Mouse (Mus musculus): ENCODE results near the gene Slc25a20. TPM values are rescaled to one million over a fixed set of nuclear protein-coding genes. Genes with fewer than 3 reads are reported as not detected.

The Slc25a20 gene
- polyA plus RNA-seq, 1 experiment from 2014 or later, result 25.6 TPM

- Histone ChIP-seq H3K9me3 (ENCODE audit: control insufficient read depth, low read length) (no peaks in the 10 kb centered on the region), H3K9ac (no peak overlapping the region), H3K4me3 (replicated peaks; ENCODE audit: low read length) (no peak overlapping the region), H3K27me3 (ENCODE audit: control insufficient read depth, insufficient read depth, low read length) (no peaks in the 10 kb centered on the region), H3K36me3 (replicated peaks; ENCODE audit: control insufficient read depth, insufficient read depth) (peaks cover 8% of the 10 kb centered on the region; the same call in 1 of the 2 replicates), H3K4me1 (replicated peaks; ENCODE audit: control insufficient read depth, insufficient read depth, low read length) (no peaks in the 10 kb centered on the region), H3K27ac (no peak overlapping the region), H3K4me2 (replicated peaks) (no peak overlapping the region)
- 69% methylated on average over 7 of the region's 7 CpGs for WGBS
- no peak for DNase-seq (ENCODE audit: low spot score)
- no peak for ATAC-seq (ENCODE audit: low FRiP score)
These were observed 48.9 kb downstream of the Slc25a20 start for GRCm38 (mm10) chr9:108710767-108711166.

- Histone ChIP-seq H3K4me1 (replicated peaks; ENCODE audit: control insufficient read depth, insufficient read depth, low read length) (no peaks in the 10 kb centered on the region), H3K4me2 (replicated peaks) (no peak overlapping the region), H3K27me3 (ENCODE audit: control insufficient read depth, insufficient read depth, low read length) (no peaks in the 10 kb centered on the region), H3K36me3 (replicated peaks; ENCODE audit: control insufficient read depth, insufficient read depth) (peaks cover 39% of the 10 kb centered on the region), H3K4me3 (replicated peaks; ENCODE audit: low read length) (no peak overlapping the region), H3K27ac (no peak overlapping the region), H3K9ac (no peak overlapping the region), H3K9me3 (ENCODE audit: control insufficient read depth, low read length) (no peaks in the 10 kb centered on the region)
- WGBS, result 88% methylated on average over 4 of the region's 4 CpGs
- ATAC-seq (ENCODE audit: low FRiP score), result no peak
- no peak for DNase-seq (ENCODE audit: low spot score)
These were observed 54.3 kb downstream of the Slc25a20 start for GRCm38 (mm10) chr9:108716199-108716598.

DNA sequence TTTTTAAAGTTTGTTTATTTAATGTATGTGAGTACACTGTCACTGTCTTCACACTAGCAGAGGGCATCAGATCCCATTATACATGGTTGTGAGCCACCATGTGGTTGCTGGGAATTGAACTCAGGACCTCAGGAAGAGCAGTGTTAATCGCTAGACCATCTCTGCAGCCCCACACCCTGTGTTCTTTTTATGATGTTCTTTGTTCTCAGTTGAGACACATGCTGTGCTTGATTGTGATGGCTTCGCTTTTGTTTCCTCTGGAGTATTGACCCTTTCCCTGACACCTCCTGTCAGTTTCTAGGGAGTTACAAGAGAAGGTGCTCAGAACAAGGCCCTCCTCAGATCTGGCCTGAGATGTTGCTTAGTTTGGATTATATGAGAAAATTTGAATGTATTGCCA lies 61.9 kb downstream of the Slc25a20 start:
- H3K36me3 ChIP-seq (replicated peaks; ENCODE audit: control insufficient read depth, insufficient read depth), result peaks cover 52% of the 10 kb centered on the region
- no peak for DNase-seq (ENCODE audit: low spot score)

DNA sequence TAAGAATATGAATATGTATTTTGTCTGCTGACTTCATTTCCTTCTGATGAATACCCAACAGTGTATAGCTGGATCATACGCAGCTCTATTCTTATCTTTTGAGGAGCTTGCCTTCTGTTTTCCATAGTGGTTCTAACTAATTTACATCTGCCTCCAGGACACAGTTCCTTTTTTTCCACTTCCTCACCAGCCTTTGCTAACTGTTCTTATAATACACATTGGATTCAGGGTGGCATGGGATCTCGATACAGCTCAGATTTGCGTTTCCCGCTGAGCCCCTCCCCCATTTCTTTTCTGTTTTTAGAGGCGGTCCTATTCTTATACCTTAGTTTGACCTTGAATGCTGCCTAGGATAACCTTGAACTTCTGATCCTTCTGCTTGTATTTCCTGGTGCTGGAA lies 64.2 kb downstream of the Slc25a20 start:
- Histone ChIP-seq H3K9me3 (ENCODE audit: control insufficient read depth, low read length) (no peaks in the 10 kb centered on the region), H3K4me3 (replicated peaks; ENCODE audit: low read length) (no peak overlapping the region), H3K36me3 (replicated peaks; ENCODE audit: control insufficient read depth, insufficient read depth) (peaks cover 53% of the 10 kb centered on the region), H3K27me3 (ENCODE audit: control insufficient read depth, insufficient read depth, low read length) (no peaks in the 10 kb centered on the region), H3K4me2 (replicated peaks) (no peak overlapping the region), H3K4me1 (replicated peaks; ENCODE audit: control insufficient read depth, insufficient read depth, low read length) (no peaks in the 10 kb centered on the region), H3K27ac (no peak overlapping the region), H3K9ac (no peak overlapping the region)
- DNase-seq (ENCODE audit: low spot score) (no peak), ATAC-seq (ENCODE audit: low FRiP score) (no peak)
- WGBS, result 84% methylated on average over 5 of the region's 5 CpGs

More for the DNA sequence above, 61.9 kb downstream of the Slc25a20 start:
- ATAC-seq (ENCODE audit: low FRiP score), result no peak
- H3K27ac ChIP-seq, result no peak overlapping the region
- H3K4me1 ChIP-seq (replicated peaks; ENCODE audit: control insufficient read depth, insufficient read depth, low read length), result no peaks in the 10 kb centered on the region
- H3K9ac ChIP-seq, result no peak overlapping the region
- WGBS, result 9% methylated on average over 2 of the region's 2 CpGs
- H3K27me3 ChIP-seq (ENCODE audit: control insufficient read depth, insufficient read depth, low read length), result no peaks in the 10 kb centered on the region
- no peak overlapping the region for H3K4me2 ChIP-seq (replicated peaks)
- no peak overlapping the region for H3K4me3 ChIP-seq (replicated peaks; ENCODE audit: low read length)
- no peaks in the 10 kb centered on the region for H3K9me3 ChIP-seq (ENCODE audit: control insufficient read depth, low read length)

- H3K9me3 ChIP-seq (ENCODE audit: control insufficient read depth, low read length), result no peaks in the 10 kb centered on the region
- no peaks in the 10 kb centered on the region for H3K27me3 ChIP-seq (ENCODE audit: control insufficient read depth, insufficient read depth, low read length)
- ATAC-seq (ENCODE audit: low FRiP score) (no peak), DNase-seq (ENCODE audit: low spot score) (no peak)
- H3K36me3 ChIP-seq (replicated peaks; ENCODE audit: control insufficient read depth, insufficient read depth), result peaks cover 54% of the 10 kb centered on the region
- H3K9ac ChIP-seq, result no peak overlapping the region
- no peak overlapping the region for H3K27ac ChIP-seq
- H3K4me2 ChIP-seq (replicated peaks), result no peak overlapping the region
- no peak overlapping the region for H3K4me3 ChIP-seq (replicated peaks; ENCODE audit: low read length)
- H3K4me1 ChIP-seq (replicated peaks; ENCODE audit: control insufficient read depth, insufficient read depth, low read length), result no peaks in the 10 kb centered on the region
These were observed 67.2 kb downstream of the Slc25a20 start for GRCm38 (mm10) chr9:108729050-108729449.

DNA sequence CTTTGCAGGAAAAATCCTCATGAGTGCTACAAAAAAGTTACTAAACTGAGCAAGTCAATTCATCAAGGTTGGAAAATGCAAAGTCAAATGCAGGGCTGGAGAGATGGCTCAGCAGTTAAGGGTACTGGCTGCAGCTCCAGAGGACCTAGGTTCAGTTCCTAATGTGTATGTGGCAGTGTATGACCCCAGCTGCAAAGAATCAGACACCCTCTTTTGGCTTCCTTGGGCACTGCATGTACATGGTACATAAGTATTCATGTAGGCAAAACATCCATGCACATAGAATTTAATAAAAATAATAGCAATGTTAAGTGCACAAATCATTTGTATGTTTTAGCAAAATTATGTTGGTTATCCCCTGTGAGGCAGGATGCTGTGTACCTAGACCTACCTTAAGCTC lies 70.6 kb downstream of the Slc25a20 start:
- Histone ChIP-seq H3K4me2 (replicated peaks) (no peak overlapping the region), H3K27ac (no peak overlapping the region), H3K9me3 (ENCODE audit: control insufficient read depth, low read length) (no peaks in the 10 kb centered on the region), H3K9ac (no peak overlapping the region), H3K27me3 (ENCODE audit: control insufficient read depth, insufficient read depth, low read length) (no peaks in the 10 kb centered on the region), H3K4me1 (replicated peaks; ENCODE audit: control insufficient read depth, insufficient read depth, low read length) (no peaks in the 10 kb centered on the region), H3K36me3 (replicated peaks; ENCODE audit: control insufficient read depth, insufficient read depth) (peaks cover 65% of the 10 kb centered on the region), H3K4me3 (replicated peaks; ENCODE audit: low read length) (no peak overlapping the region)
- DNase-seq (ENCODE audit: low spot score), result no peak
- no peak for ATAC-seq (ENCODE audit: low FRiP score)

Small RNA genes within 50 kb of the gene (microRNA-seq; reads per million reads assigned to microRNA genes)
- not detected for gene Gm26298

Other genes with a start within 250 kb of the Slc25a20 start
- gene Ccdc36, start 233.6 kb upstream of the Slc25a20 start, polyA plus RNA-seq (2014; fragmentation: Nextera tagmentation; extraction: Ambion mirVana), result 1.6 TPM in 2 replicates
- gene BC048562, start 225.6 kb upstream of the Slc25a20 start, polyA plus RNA-seq (2014; fragmentation: Nextera tagmentation; extraction: Ambion mirVana), result not detected in 2 replicates
- gene Ccdc71, start 201.6 kb upstream of the Slc25a20 start, polyA plus RNA-seq (2014; fragmentation: Nextera tagmentation; extraction: Ambion mirVana), result 44.9 and 51.4 TPM in 2 replicates
- gene Klhdc8b, start 200.5 kb upstream of the Slc25a20 start, polyA plus RNA-seq (2014; fragmentation: Nextera tagmentation; extraction: Ambion mirVana), result 52.8 and 57.2 TPM in 2 replicates
- gene Lamb2, start 182.4 kb upstream of the Slc25a20 start, polyA plus RNA-seq (2014; fragmentation: Nextera tagmentation; extraction: Ambion mirVana), result 18.9 and 19.4 TPM in 2 replicates
- gene Usp19, start 171.5 kb upstream of the Slc25a20 start, polyA plus RNA-seq (2014; fragmentation: Nextera tagmentation; extraction: Ambion mirVana), result 64.9 and 69.7 TPM in 2 replicates
- gene Qars, start 154.4 kb upstream of the Slc25a20 start, polyA plus RNA-seq (2014; fragmentation: Nextera tagmentation; extraction: Ambion mirVana), result 61.6 and 66.6 TPM in 2 replicates
- 119 and 128 TPM in 2 replicates for gene Qrich1, start 145.3 kb upstream of the Slc25a20 start, polyA plus RNA-seq (2014; fragmentation: Nextera tagmentation; extraction: Ambion mirVana)
- 107 and 110 TPM in 2 replicates for gene Impdh2, start 101.8 kb upstream of the Slc25a20 start, polyA plus RNA-seq (2014; fragmentation: Nextera tagmentation; extraction: Ambion mirVana)
- 80.9 and 93.2 TPM in 2 replicates for gene Ndufaf3, start 94.7 kb upstream of the Slc25a20 start, polyA plus RNA-seq (2014; fragmentation: Nextera tagmentation; extraction: Ambion mirVana)
- 241 and 242 TPM in 2 replicates for gene Dalrd3, start 92.2 kb upstream of the Slc25a20 start, polyA plus RNA-seq (2014; fragmentation: Nextera tagmentation; extraction: Ambion mirVana)
- gene Wdr6, start 83.3 kb upstream of the Slc25a20 start, polyA plus RNA-seq (2014; fragmentation: Nextera tagmentation; extraction: Ambion mirVana), result 240 and 242 TPM in 2 replicates
- gene P4htm, start 64.4 kb upstream of the Slc25a20 start, polyA plus RNA-seq (2014; fragmentation: Nextera tagmentation; extraction: Ambion mirVana), result 29.7 and 33.2 TPM in 2 replicates
- gene Arih2, start 12.7 kb upstream of the Slc25a20 start, polyA plus RNA-seq (2014; fragmentation: Nextera tagmentation; extraction: Ambion mirVana), result 37.7 and 44.0 TPM in 2 replicates
- 70.8 and 82.7 TPM in 2 replicates for gene Prkar2a, start 27.2 kb downstream of the Slc25a20 start, polyA plus RNA-seq (2014; fragmentation: Nextera tagmentation; extraction: Ambion mirVana)
- gene Ip6k2, start 121.7 kb downstream of the Slc25a20 start, polyA plus RNA-seq (2014; fragmentation: Nextera tagmentation; extraction: Ambion mirVana), result 202 and 238 TPM in 2 replicates
- 28.5 and 29.6 TPM in 2 replicates for gene Nckipsd, start 146.3 kb downstream of the Slc25a20 start, polyA plus RNA-seq (2014; fragmentation: Nextera tagmentation; extraction: Ambion mirVana)
- gene Celsr3, start 164.2 kb downstream of the Slc25a20 start, polyA plus RNA-seq (2014; fragmentation: Nextera tagmentation; extraction: Ambion mirVana), result 15.4 and 16.0 TPM in 2 replicates
- gene Slc26a6, start 191.2 kb downstream of the Slc25a20 start, polyA plus RNA-seq (2014; fragmentation: Nextera tagmentation; extraction: Ambion mirVana), result 19.1 and 21.5 TPM in 2 replicates

Measured in hindbrain, embryonic 14.5 days (tissue).